Mouse (Mus musculus): Measurements from ENCODE around the gene Fnbp1l. TPM values are rescaled to one million over a fixed set of nuclear protein-coding genes. Genes with fewer than 3 reads are reported as not detected.

The Fnbp1l gene
- total and polyA plus RNA-seq, 3 experiments = 7.6 to 17.4 (median 17.2) TPM

GRCm38 (mm10) chr3:122628546-122628945 lies 9.0 kb upstream of the Fnbp1l start:
- Histone ChIP-seq H3K9ac (ENCODE audit: low read depth, low read length) (no peak overlapping the region), H3K27me3 (ENCODE audit: control insufficient read depth, insufficient read depth, low read length) (no peaks in the 10 kb centered on the region), H3K27ac (no peak overlapping the region), H3K4me3 (no peak overlapping the region), H3K36me3 (ENCODE audit: control insufficient read depth, insufficient read depth, low read length) (no peaks in the 10 kb centered on the region), H3K79me2 (replicated peaks; ENCODE audit: control insufficient read depth, insufficient read depth, low read length) (no peaks in the 10 kb centered on the region), H3K4me1 (ENCODE audit: control insufficient read depth, insufficient read depth, low read length) (no peaks in the 10 kb centered on the region; the same call in none of the 2 replicates)
- TF ChIP-seq EP300 (IDR thresholded peaks at IDR 0.05; ENCODE audit: insufficient read depth, low read depth, low read length) = no peak
- 97% methylated on average over 10 of the region's 10 CpGs for WGBS
- no peak for DNase-seq
- intact Hi-C loops (cut with DNase I) = loop anchor here (10.0 kb wide), 1 partner anchor 1194 kb away; no protein-coding TSS in a partner anchor

- no peaks in the 10 kb centered on the region for H3K79me2 ChIP-seq (replicated peaks; ENCODE audit: control insufficient read depth, insufficient read depth, low read length)
- no peak for DNase-seq
- no peaks in the 10 kb centered on the region for H3K36me3 ChIP-seq (ENCODE audit: control insufficient read depth, insufficient read depth, low read length)
- no peak overlapping the region for H3K9ac ChIP-seq (ENCODE audit: low read depth, low read length)
- intact Hi-C loops (cut with DNase I) = loop anchor here (10.0 kb wide), 1 partner anchor 1193 kb away; no protein-coding TSS in a partner anchor
- TF ChIP-seq EP300 (IDR thresholded peaks at IDR 0.05; ENCODE audit: insufficient read depth, low read depth, low read length) = no peak
- no peak for TF ChIP-seq POLR2A (IDR thresholded peaks at IDR 0.05; ENCODE audit: insufficient read depth, low read depth, low read length)
- TF ChIP-seq CTCF (IDR thresholded peaks at IDR 0.05) = no peak
- WGBS = 85% methylated on average over 6 of the region's 6 CpGs
- no peaks in the 10 kb centered on the region for H3K27me3 ChIP-seq (ENCODE audit: control insufficient read depth, insufficient read depth, low read length)
- H3K4me3 ChIP-seq = no peak overlapping the region
- H3K4me1 ChIP-seq (ENCODE audit: control insufficient read depth, insufficient read depth, low read length) = no peaks in the 10 kb centered on the region; the same call in none of the 2 replicates
- no peak overlapping the region for H3K27ac ChIP-seq
These were observed 8.3 kb upstream of the Fnbp1l start for GRCm38 (mm10) chr3:122627846-122628245.

- Histone ChIP-seq H3K4me3 (no peak overlapping the region), H3K79me2 (replicated peaks; ENCODE audit: control insufficient read depth, insufficient read depth, low read length) (no peaks in the 10 kb centered on the region), H3K36me3 (ENCODE audit: control insufficient read depth, insufficient read depth, low read length) (no peaks in the 10 kb centered on the region), H3K27me3 (ENCODE audit: control insufficient read depth, insufficient read depth, low read length) (no peaks in the 10 kb centered on the region), H3K9ac (ENCODE audit: low read depth, low read length) (no peak overlapping the region), H3K4me1 (ENCODE audit: control insufficient read depth, insufficient read depth, low read length) (no peaks in the 10 kb centered on the region; the same call in 1 of the 2 replicates), H3K27ac (no peak overlapping the region)
- TF ChIP-seq POLR2A (IDR thresholded peaks at IDR 0.05; ENCODE audit: insufficient read depth, low read depth, low read length) (no peak), EP300 (IDR thresholded peaks at IDR 0.05; ENCODE audit: insufficient read depth, low read depth, low read length) (no peak), CTCF (IDR thresholded peaks at IDR 0.05) (no peak)
- intact Hi-C loops (cut with DNase I) = loop anchor here (5.0 to 10.0 kb wide), 2 partner anchors 332 to 1190 kb away; partner anchors contain the start of gene Bcar3
- 27% methylated on average over 6 of the region's 6 CpGs for WGBS
- DNase-seq = no peak
These were observed 5.1 kb upstream of the Fnbp1l start for GRCm38 (mm10) chr3:122624591-122624990.

GRCm38 (mm10) chr3:122620285-122620931 lies 893 bp upstream of the Fnbp1l start:
- Histone ChIP-seq H3K36me3 (ENCODE audit: control insufficient read depth, insufficient read depth, low read length) (no peaks in the 10 kb centered on the region), H3K9ac (ENCODE audit: low read depth, low read length) (peak overlapping the region; percentile 39), H3K4me1 (ENCODE audit: control insufficient read depth, insufficient read depth, low read length) (peaks cover 7% of the 10 kb centered on the region), H3K4me3 (peak overlapping the region; percentile 68), H3K27ac (peak overlapping the region; percentile 93), H3K27me3 (ENCODE audit: control insufficient read depth, insufficient read depth, low read length) (no peaks in the 10 kb centered on the region), H3K79me2 (replicated peaks; ENCODE audit: control insufficient read depth, insufficient read depth, low read length) (no peaks in the 10 kb centered on the region; the same call in 1 of the 2 replicates)
- intact Hi-C loops (cut with DNase I) = loop anchor here (1.0 to 10.0 kb wide), 3 partner anchors 15 to 1186 kb away; partner anchors contain the start of gene Bcar3
- WGBS = 2% methylated on average over 21 of the region's 21 CpGs
- peak; percentile 66; the same call in 1 of the 2 replicates for TF ChIP-seq EP300 (IDR thresholded peaks at IDR 0.05; ENCODE audit: insufficient read depth, low read depth, low read length)
- TF ChIP-seq CTCF (IDR thresholded peaks at IDR 0.05) = 0 out of 2 replicates have a peak, but pooled peaks have one; percentile 13
- peak; percentile 52; the same call in 1 of the 2 replicates for TF ChIP-seq POLR2A (IDR thresholded peaks at IDR 0.05; ENCODE audit: insufficient read depth, low read depth, low read length)
- peak; percentile 61 to 70 for DNase-seq

- H3K27me3 ChIP-seq (ENCODE audit: control insufficient read depth, insufficient read depth, low read length) = no peaks in the 10 kb centered on the region
- intact Hi-C loops (cut with DNase I) = loop anchor here (1.0 to 10.0 kb wide), 7 partner anchors 15 to 1185 kb away; partner anchors contain the start of gene Bcar3
- H3K4me1 ChIP-seq (ENCODE audit: control insufficient read depth, insufficient read depth, low read length) = peaks cover 7% of the 10 kb centered on the region
- peak overlapping the region; percentile 73 for H3K9ac ChIP-seq (ENCODE audit: low read depth, low read length)
- H3K4me3 ChIP-seq = peak overlapping the region; percentile 68
- peak overlapping the region; percentile 93 for H3K27ac ChIP-seq
- TF ChIP-seq CTCF (IDR thresholded peaks at IDR 0.05) (no peak), EP300 (IDR thresholded peaks at IDR 0.05; ENCODE audit: insufficient read depth, low read depth, low read length) (no peak), POLR2A (IDR thresholded peaks at IDR 0.05; ENCODE audit: insufficient read depth, low read depth, low read length) (no peak)
- 0% methylated on average over 20 of the region's 20 CpGs for WGBS
- no peaks in the 10 kb centered on the region for H3K36me3 ChIP-seq (ENCODE audit: control insufficient read depth, insufficient read depth, low read length)
- no peaks in the 10 kb centered on the region; the same call in 1 of the 2 replicates for H3K79me2 ChIP-seq (replicated peaks; ENCODE audit: control insufficient read depth, insufficient read depth, low read length)
- no peak for DNase-seq
These were observed 393 bp upstream of the Fnbp1l start for GRCm38 (mm10) chr3:122619931-122620284.

- peak; percentile 15 to 45 for DNase-seq
- intact Hi-C loops (cut with DNase I) = loop anchor here (2.0 to 5.0 kb wide), 4 partner anchors 32 to 111 kb away; no protein-coding TSS in a partner anchor
- peaks cover 7% of the 10 kb centered on the region for H3K4me1 ChIP-seq (ENCODE audit: control insufficient read depth, insufficient read depth, low read length)
- H3K27me3 ChIP-seq (ENCODE audit: control insufficient read depth, insufficient read depth, low read length) = no peaks in the 10 kb centered on the region
- no peaks in the 10 kb centered on the region; the same call in 1 of the 2 replicates for H3K79me2 ChIP-seq (replicated peaks; ENCODE audit: control insufficient read depth, insufficient read depth, low read length)
- 2% methylated on average over 30 of the region's 30 CpGs for WGBS
- H3K36me3 ChIP-seq (ENCODE audit: control insufficient read depth, insufficient read depth, low read length) = peaks cover 3% of the 10 kb centered on the region; the same call in 1 of the 2 replicates
- peak overlapping the region; percentile 80 for H3K9ac ChIP-seq (ENCODE audit: low read depth, low read length)
- peak overlapping the region; percentile 68 for H3K4me3 ChIP-seq
- H3K27ac ChIP-seq = peak overlapping the region; percentile 93
- TF ChIP-seq POLR2A (IDR thresholded peaks at IDR 0.05; ENCODE audit: insufficient read depth, low read depth, low read length) (no peak), CTCF (IDR thresholded peaks at IDR 0.05) (peak; percentile 50)
These were observed 1.1 kb downstream of the Fnbp1l start for GRCm38 (mm10) chr3:122618402-122618801.
